Mouse (Mus musculus) forebrain, postnatal 0 days (tissue): ENCODE measurements around the gene Pcbp4. TPM values are rescaled to one million over a fixed set of nuclear protein-coding genes. Genes with fewer than 3 reads are reported as not detected.

Source experiments
- ATAC-seq: fragments of 200-750 bp; cut with Nextera tagmentation; 2 replicates; pipeline ENCODE4 v1.8.0; 2017; ENCODE audit warnings: mild to moderate bottlenecking, moderate library complexity
- DNase-seq: peaks from one replicate; pipeline ENCODE4 v3.0.0-alpha.2; 2015
- H3K27ac ChIP-seq: fragments of 300-500 bp; sonication (generic); 2 replicates; pipeline ENCODE4 v1.5.1; 2014; ENCODE audit warnings: low read depth, mild to moderate bottlenecking, antibody characterized with exemption, low read length, moderate library complexity, mixed read lengths
- H3K27me3 ChIP-seq: fragments of 300-500 bp; sonication (generic); 2 replicates; pipeline ENCODE4 v1.6.1; 2014; ENCODE audit warnings: mild to moderate bottlenecking, low read length, mixed read lengths; ENCODE audit not compliant: insufficient read depth
- H3K36me3 ChIP-seq: fragments of 300-500 bp; sonication (generic); 2 replicates; pipeline ENCODE4 v1.6.1; 2014; ENCODE audit warnings: mild to moderate bottlenecking, moderate library complexity; ENCODE audit not compliant: insufficient read depth
- H3K4me1 ChIP-seq: fragments of 300-500 bp; sonication (generic); 2 replicates; pipeline ENCODE4 v1.6.1; 2014; ENCODE audit warnings: antibody characterized with exemption; ENCODE audit not compliant: insufficient read depth
- H3K4me2 ChIP-seq: fragments of 300-500 bp; sonication (generic); 2 replicates; pipeline ENCODE4 v1.6.1; 2014; ENCODE audit warnings: low read depth, mild to moderate bottlenecking, moderate library complexity
- H3K4me3 ChIP-seq: fragments of 300-500 bp; sonication (generic); 2 replicates; pipeline ENCODE4 v1.5.1; 2014; ENCODE audit warnings: low read depth, low read length, mixed read lengths
- H3K9ac ChIP-seq: fragments of 300-500 bp; sonication (generic); 2 replicates; pipeline ENCODE4 v1.6.1; 2014; ENCODE audit warnings: mild to moderate bottlenecking
- H3K9me3 ChIP-seq: fragments of 300-500 bp; sonication (generic); 2 replicates; pipeline ENCODE4 v1.6.1; 2016; ENCODE audit warnings: low read length
- CTCF ChIP-seq: sonication (generic); IDR thresholded peaks from 2 replicates; pipeline ENCODE4 v1.5.1; 2016; ENCODE audit warnings: antibody characterized with exemption, control low read depth, low read depth
- whole genome bisulfite sequencing: fragments of 180-500 bp; shearing (Covaris S2); extraction: QIAGEN DNeasy Blood & Tissue Kit; methylation state at CpG from one replicate; pipeline ENCODE4 v1.1.7; 2014; 5-methylcytosine and 5-hydroxymethylcytosine counted together
- polyA plus RNA-seq: library from polyadenylated mRNA; unstranded; fragments of >200 nt; fragmentation: Nextera tagmentation; extraction: Ambion mirVana; gene quantifications from 2 replicates; pipeline ENCODE4 v1.2.1, GENCODE M21; 2015
- total RNA-seq: library from RNA; depleted of rRNA; stranded (reverse); fragments of >200 nt; gene quantifications from 2 replicates; pipeline ENCODE4 v1.2.3, GENCODE M21; 2014

The Pcbp4 gene
- total and polyA plus RNA-seq, 2 experiments from 2014 or later = 251 to 454 TPM

- ATAC-seq = no peak
- H3K4me1 ChIP-seq = peaks cover 5% of the 10 kb centered on the region; the same call in 1 of the 2 replicates
- peaks cover 23% of the 10 kb centered on the region for H3K36me3 ChIP-seq
- 87% methylated on average over 9 of the region's 9 CpGs for WGBS
- no peak for DNase-seq
- H3K9me3 ChIP-seq = no peaks in the 10 kb centered on the region
- no peak overlapping the region for H3K4me3 ChIP-seq
- H3K9ac ChIP-seq = no peak overlapping the region
- TF ChIP-seq CTCF = no peak
- no peaks in the 10 kb centered on the region for H3K27me3 ChIP-seq
- no peak overlapping the region for H3K4me2 ChIP-seq
- H3K27ac ChIP-seq = no peak overlapping the region
Measured at GRCm38 (mm10) chr9:106436566-106436965, 16.5 kb upstream of the Pcbp4 start.

GRCm38 (mm10) chr9:106442680-106443079 is 10.4 kb upstream of the Pcbp4 start:
- WGBS = 82% methylated on average over 5 of the region's 5 CpGs
- TF ChIP-seq CTCF = peak; percentile 43
- no peaks in the 10 kb centered on the region for H3K36me3 ChIP-seq
- H3K4me1 ChIP-seq = peaks cover 8% of the 10 kb centered on the region; the same call in 1 of the 2 replicates
- H3K9me3 ChIP-seq = no peaks in the 10 kb centered on the region
- H3K27me3 ChIP-seq = no peaks in the 10 kb centered on the region
- no peak for DNase-seq
- no peak overlapping the region for H3K9ac ChIP-seq
- H3K4me2 ChIP-seq = no peak overlapping the region
- no peak for ATAC-seq
- H3K27ac ChIP-seq = no peak overlapping the region
- no peak overlapping the region for H3K4me3 ChIP-seq

GRCm38 (mm10) chr9:106444836-106445235 is 8.3 kb upstream of the Pcbp4 start:
- 79% methylated on average over 4 of the region's 4 CpGs for WGBS
- H3K9me3 ChIP-seq = no peaks in the 10 kb centered on the region
- no peak overlapping the region for H3K4me3 ChIP-seq
- ATAC-seq (no peak), DNase-seq (no peak)
- no peak overlapping the region for H3K4me2 ChIP-seq
- H3K27ac ChIP-seq = no peak overlapping the region
- H3K9ac ChIP-seq = no peak overlapping the region
- peaks cover 19% of the 10 kb centered on the region for H3K4me1 ChIP-seq
- H3K36me3 ChIP-seq = no peaks in the 10 kb centered on the region
- no peak for TF ChIP-seq CTCF
- no peaks in the 10 kb centered on the region for H3K27me3 ChIP-seq

GRCm38 (mm10) chr9:106447348-106447747 is 5.7 kb upstream of the Pcbp4 start, which contains the start of the genes Abhd14b and Abhd14a:
Gene Abhd14b (plus strand): TSS chr9:106447459.
Gene Abhd14a (minus strand): TSS chr9:106447678.
- ATAC-seq (peak; percentile 88), DNase-seq (peak; percentile 91)
- TF ChIP-seq CTCF = peak; percentile 73
- Histone ChIP-seq H3K4me1 (peaks cover 19% of the 10 kb centered on the region), H3K27ac (peak within 1 kb of the TSS; percentile 60), H3K9ac (peak within 1 kb of the TSS; percentile 63), H3K36me3 (no peaks in the 10 kb centered on the region), H3K27me3 (no peaks in the 10 kb centered on the region), H3K9me3 (no peaks in the 10 kb centered on the region), H3K4me2 (peak within 1 kb of the TSS; percentile 82), H3K4me3 (peak within 1 kb of the TSS; percentile 55)
- WGBS = 3% methylated on average over 24 of the region's 24 CpGs

GRCm38 (mm10) chr9:106447951-106448350 is 5.1 kb upstream of the Pcbp4 start:
- H3K9ac ChIP-seq = peak overlapping the region; percentile 63; the same call in 1 of the 2 replicates
- WGBS = 40% methylated on average over 9 of the region's 9 CpGs
- no peaks in the 10 kb centered on the region for H3K36me3 ChIP-seq
- H3K4me1 ChIP-seq = peaks cover 24% of the 10 kb centered on the region
- DNase-seq (no peak), ATAC-seq (no peak)
- H3K27me3 ChIP-seq = no peaks in the 10 kb centered on the region
- no peaks in the 10 kb centered on the region for H3K9me3 ChIP-seq
- TF ChIP-seq CTCF = no peak
- peak overlapping the region; percentile 55 for H3K4me3 ChIP-seq
- H3K4me2 ChIP-seq = peak overlapping the region; percentile 82
- H3K27ac ChIP-seq = 0 out of 2 replicates have a peak overlapping the region, but pooled peaks have one; percentile 11

GRCm38 (mm10) chr9:106448498-106449031 is 4.5 kb upstream of the Pcbp4 start:
- peak; percentile 78 for ATAC-seq
- Histone ChIP-seq H3K4me2 (peak overlapping the region; percentile 82), H3K36me3 (no peaks in the 10 kb centered on the region), H3K4me1 (peaks cover 26% of the 10 kb centered on the region), H3K9ac (peak overlapping the region; percentile 57), H3K27ac (peak overlapping the region; percentile 54; the same call in 1 of the 2 replicates), H3K4me3 (peak overlapping the region; percentile 55), H3K27me3 (no peaks in the 10 kb centered on the region), H3K9me3 (no peaks in the 10 kb centered on the region)
- peak; percentile 83 for DNase-seq
- WGBS = 3% methylated on average over 23 of the region's 23 CpGs
- TF ChIP-seq CTCF = peak; percentile 78

GRCm38 (mm10) chr9:106449947-106450346 is 3.1 kb upstream of the Pcbp4 start:
- 90% methylated on average over 8 of the region's 8 CpGs for WGBS
- ATAC-seq (no peak), DNase-seq (no peak)
- Histone ChIP-seq H3K36me3 (no peaks in the 10 kb centered on the region), H3K9ac (no peak overlapping the region), H3K27me3 (no peaks in the 10 kb centered on the region), H3K4me1 (peaks cover 26% of the 10 kb centered on the region), H3K9me3 (no peaks in the 10 kb centered on the region), H3K27ac (no peak overlapping the region), H3K4me2 (no peak overlapping the region), H3K4me3 (no peak overlapping the region)
- no peak for TF ChIP-seq CTCF
